Mouse (Mus musculus) kidney, postnatal 0 days (tissue): ENCODE measurements at regions not wholly inside any gene's neighbourhood (a gene's known extent, or its start where the extent isn't known, plus 50 kb on each side); places are given as distances from the start of the nearest gene placed in this dataset.

ENCODE experiments used
- ATAC-seq: fragments of 200-750 bp; cut with Nextera tagmentation; replicated peaks from 2 replicates; pipeline ENCODE4 v1.8.0; 2017; ENCODE audit warnings: low read depth, moderate number of reproducible peaks, moderate TSS enrichment, moderate library complexity; ENCODE audit not compliant: low FRiP score
- DNase-seq: peaks from one replicate; pipeline ENCODE4 v3.0.0-alpha.2; 2016; ENCODE audit warnings: low spot score
- H3K27ac ChIP-seq: fragments of 300-500 bp; sonication (generic); 2 replicates; pipeline ENCODE4 v1.5.1; 2014; ENCODE audit warnings: mild to moderate bottlenecking
- H3K27me3 ChIP-seq: fragments of 300-500 bp; sonication (generic); 2 replicates; pipeline ENCODE4 v1.6.1; 2014; ENCODE audit warnings: low read length, mixed read lengths; ENCODE audit not compliant: insufficient read depth
- H3K36me3 ChIP-seq: fragments of 300-500 bp; sonication (generic); 2 replicates; pipeline ENCODE4 v1.6.1; 2014; ENCODE audit warnings: low read length, mixed read lengths; ENCODE audit not compliant: insufficient read depth
- H3K4me1 ChIP-seq: fragments of 300-500 bp; sonication (generic); replicated peaks from 2 replicates; pipeline ENCODE4 v1.6.1; 2014; ENCODE audit warnings: antibody characterized with exemption, low read length, mixed read lengths; ENCODE audit not compliant: insufficient read depth
- H3K4me2 ChIP-seq: fragments of 300-500 bp; sonication (generic); 2 replicates; pipeline ENCODE4 v1.6.1; 2014; ENCODE audit warnings: mild to moderate bottlenecking, low read length, moderate library complexity, mixed read lengths
- H3K4me3 ChIP-seq: fragments of 300-500 bp; sonication (generic); replicated peaks from 2 replicates; pipeline ENCODE4 v1.5.1; 2014; ENCODE audit warnings: low read depth, low read length
- H3K9ac ChIP-seq: fragments of 300-500 bp; sonication (generic); 2 replicates; pipeline ENCODE4 v1.6.1; 2014; ENCODE audit warnings: low read depth, low read length
- H3K9me3 ChIP-seq: fragments of 300-500 bp; sonication (generic); replicated peaks from 2 replicates; pipeline ENCODE4 v1.6.1; 2016; ENCODE audit warnings: low read length, inconsistent platforms, mixed read lengths
- CTCF ChIP-seq: IDR thresholded peaks from 2 replicates; pipeline ENCODE4 v1.5.1; 2016; ENCODE audit warnings: antibody characterized with exemption, low read depth, mild to moderate bottlenecking, moderate library complexity
- WGBS: fragments of 180-500 bp; shearing (Covaris S2); extraction: QIAGEN DNeasy Blood & Tissue Kit; methylation state at CpG from one replicate; pipeline ENCODE4 v1.1.7; 2014; 5-methylcytosine and 5-hydroxymethylcytosine counted together

DNA sequence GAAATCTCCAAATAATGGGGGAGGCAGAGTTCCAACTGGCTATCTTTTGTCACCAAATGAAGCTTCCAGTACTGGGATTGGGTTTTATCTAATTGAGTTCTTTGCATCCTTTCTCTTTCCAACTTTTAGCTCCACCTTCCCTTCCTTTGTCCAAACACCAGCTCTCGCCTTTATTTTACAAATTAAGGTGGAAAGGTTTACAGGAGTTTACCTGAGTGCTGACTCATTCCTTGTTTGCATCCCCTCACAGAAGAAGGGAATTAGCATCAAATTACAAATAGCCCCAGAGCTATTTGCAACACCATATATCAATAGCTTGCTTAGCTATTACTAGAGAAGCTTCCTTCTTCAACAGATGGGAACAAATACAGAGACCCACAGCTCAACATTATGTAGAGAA, 287.9 kb upstream of the Fbxo33 start:
- no peak for DNase-seq
- no peak overlapping the region for H3K9ac ChIP-seq

DNA sequence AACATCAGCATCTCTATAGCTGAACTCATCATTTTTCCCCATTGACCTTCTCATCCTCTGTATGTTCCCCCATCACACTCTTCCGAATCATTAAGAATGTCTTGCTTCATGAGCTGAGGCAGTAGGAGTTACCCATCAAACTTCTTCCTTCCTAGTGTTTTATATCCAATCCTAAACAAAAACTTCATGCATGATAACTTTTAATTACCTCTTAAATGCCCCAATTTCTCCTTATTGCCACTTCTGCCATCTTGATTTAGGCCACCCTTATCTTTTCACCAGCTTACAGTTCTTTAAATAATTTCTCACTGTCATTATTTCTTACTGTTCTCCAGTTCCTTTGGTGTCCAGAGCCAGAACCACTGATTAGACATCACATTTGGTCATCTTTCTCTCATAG, 277.9 kb upstream of the Fbxo33 start:
- no peak overlapping the region for H3K9ac ChIP-seq
- no peaks in the 10 kb centered on the region for H3K27me3 ChIP-seq
- H3K36me3 ChIP-seq = no peaks in the 10 kb centered on the region
- no peaks in the 10 kb centered on the region for H3K9me3 ChIP-seq
- no peak overlapping the region for H3K4me2 ChIP-seq
- no peak overlapping the region for H3K27ac ChIP-seq
- DNase-seq = peak; percentile 52
- no peaks in the 10 kb centered on the region for H3K4me1 ChIP-seq
- TF ChIP-seq CTCF = no peak
- WGBS = 36% methylated on average over 1 of the region's 1 CpGs
- no peak for ATAC-seq
- no peak overlapping the region for H3K4me3 ChIP-seq

More for the DNA sequence above, 287.9 kb upstream of the Fbxo33 start:
- H3K27ac ChIP-seq = no peak overlapping the region
- H3K27me3 ChIP-seq = no peaks in the 10 kb centered on the region
- TF ChIP-seq CTCF = no peak
- no peak overlapping the region for H3K4me3 ChIP-seq
- H3K4me1 ChIP-seq = no peaks in the 10 kb centered on the region
- WGBS = 54% methylated on average over 1 of the region's 1 CpGs
- H3K4me2 ChIP-seq = no peak overlapping the region
- H3K9me3 ChIP-seq = no peaks in the 10 kb centered on the region
- H3K36me3 ChIP-seq = no peaks in the 10 kb centered on the region
- ATAC-seq = no peak

DNA sequence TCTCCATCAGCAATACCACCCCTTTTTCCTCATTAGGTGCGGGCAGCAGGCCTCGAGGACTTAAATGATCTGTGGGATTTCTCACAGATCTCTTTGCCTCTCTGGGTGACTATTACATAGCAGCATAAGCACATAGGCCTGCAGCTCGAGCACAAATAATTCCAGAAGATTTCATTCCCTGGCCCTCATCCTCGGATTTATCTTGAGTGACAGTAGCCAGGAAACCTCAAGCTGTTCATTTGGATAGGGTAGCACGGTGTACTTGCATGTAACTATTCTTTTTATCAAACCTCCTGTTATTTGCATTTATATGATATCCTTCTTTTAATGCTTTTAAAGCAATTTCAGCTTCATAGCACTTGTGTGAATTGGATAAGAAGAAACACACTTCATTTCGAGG, 268.5 kb upstream of the Fbxo33 start:
- WGBS = 73% methylated on average over 6 of the region's 6 CpGs
- Histone ChIP-seq H3K27me3 (no peaks in the 10 kb centered on the region), H3K27ac (no peak overlapping the region), H3K36me3 (no peaks in the 10 kb centered on the region), H3K4me3 (no peak overlapping the region), H3K4me2 (no peak overlapping the region), H3K9ac (no peak overlapping the region), H3K4me1 (no peaks in the 10 kb centered on the region), H3K9me3 (no peaks in the 10 kb centered on the region)
- no peak for ATAC-seq
- DNase-seq = no peak
- TF ChIP-seq CTCF = no peak

DNA sequence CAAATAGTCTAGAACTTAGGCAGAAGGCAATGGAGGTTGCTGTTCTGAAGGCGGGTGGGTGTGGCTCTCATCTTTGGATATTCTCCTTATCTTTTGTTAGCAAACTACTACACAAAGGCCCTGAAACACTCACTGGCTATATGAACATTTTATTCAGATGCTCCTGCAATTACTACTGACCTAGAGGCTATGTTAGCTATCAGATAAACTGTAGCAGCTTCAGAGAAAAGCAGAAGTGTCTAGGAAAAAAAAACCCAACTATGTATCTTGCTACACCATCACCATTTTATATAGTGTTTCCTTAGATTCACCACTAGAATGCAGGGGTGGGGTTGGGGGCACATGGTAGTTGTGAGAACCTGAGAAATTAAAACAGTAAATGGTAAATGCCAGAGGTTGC, 268.0 kb upstream of the Fbxo33 start:
- H3K27me3 ChIP-seq = no peaks in the 10 kb centered on the region
- H3K4me1 ChIP-seq = no peaks in the 10 kb centered on the region
- WGBS = 100% methylated on average over 1 of the region's 1 CpGs
- no peak for ATAC-seq
- TF ChIP-seq CTCF = no peak
- H3K36me3 ChIP-seq = no peaks in the 10 kb centered on the region
- no peak for DNase-seq
- H3K9me3 ChIP-seq = no peaks in the 10 kb centered on the region
- H3K4me2 ChIP-seq = no peak overlapping the region
- H3K27ac ChIP-seq = no peak overlapping the region
- no peak overlapping the region for H3K4me3 ChIP-seq
- no peak overlapping the region for H3K9ac ChIP-seq

DNA sequence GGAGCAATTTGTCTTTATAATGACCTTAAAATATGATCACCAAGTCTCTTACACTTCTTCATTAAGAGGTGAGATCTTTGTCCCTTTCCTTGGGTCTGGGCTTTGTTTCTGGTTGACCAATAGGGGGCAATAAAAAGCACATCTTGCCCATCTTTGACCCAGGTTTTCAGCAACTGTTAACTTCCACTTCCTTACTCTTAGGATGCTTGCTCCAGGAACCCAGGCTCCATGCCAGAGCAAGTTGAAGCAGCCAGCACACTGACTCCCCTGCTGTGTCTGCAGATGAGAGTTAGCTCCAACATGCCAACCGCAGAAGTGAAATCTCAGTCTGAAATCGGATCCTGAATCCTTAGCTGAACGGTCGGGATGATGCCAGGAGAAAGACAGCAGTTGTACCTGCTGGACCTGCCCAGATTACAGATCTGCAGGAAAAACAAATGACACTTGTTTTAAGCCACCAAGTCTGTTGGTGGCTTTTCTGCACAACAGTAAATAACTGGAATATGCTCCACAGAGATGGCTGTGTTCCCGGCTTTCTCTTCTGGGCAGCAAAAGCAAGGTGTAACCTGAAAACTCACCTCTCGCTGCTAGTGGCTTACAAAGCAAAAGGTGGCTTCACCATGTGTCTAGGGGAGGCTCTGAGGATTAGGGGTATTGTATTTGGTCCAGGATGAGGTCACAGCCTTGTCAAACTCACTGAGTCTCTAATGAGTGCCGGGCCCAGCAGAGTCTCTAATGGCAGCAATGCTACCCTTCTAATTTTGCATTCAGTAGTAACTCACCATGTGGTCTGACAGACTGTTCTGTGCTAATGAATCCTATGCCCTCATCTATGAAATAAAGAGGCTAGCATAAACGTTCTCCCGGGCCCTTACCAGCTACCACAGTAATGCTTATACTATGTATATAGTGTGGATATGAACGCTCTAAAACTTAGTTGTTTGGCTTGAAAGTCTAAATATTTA, 241.8 kb upstream of the Fbxo33 start:
- WGBS = 72% methylated on average over 10 of the region's 10 CpGs
- peak; percentile 2 for DNase-seq

DNA sequence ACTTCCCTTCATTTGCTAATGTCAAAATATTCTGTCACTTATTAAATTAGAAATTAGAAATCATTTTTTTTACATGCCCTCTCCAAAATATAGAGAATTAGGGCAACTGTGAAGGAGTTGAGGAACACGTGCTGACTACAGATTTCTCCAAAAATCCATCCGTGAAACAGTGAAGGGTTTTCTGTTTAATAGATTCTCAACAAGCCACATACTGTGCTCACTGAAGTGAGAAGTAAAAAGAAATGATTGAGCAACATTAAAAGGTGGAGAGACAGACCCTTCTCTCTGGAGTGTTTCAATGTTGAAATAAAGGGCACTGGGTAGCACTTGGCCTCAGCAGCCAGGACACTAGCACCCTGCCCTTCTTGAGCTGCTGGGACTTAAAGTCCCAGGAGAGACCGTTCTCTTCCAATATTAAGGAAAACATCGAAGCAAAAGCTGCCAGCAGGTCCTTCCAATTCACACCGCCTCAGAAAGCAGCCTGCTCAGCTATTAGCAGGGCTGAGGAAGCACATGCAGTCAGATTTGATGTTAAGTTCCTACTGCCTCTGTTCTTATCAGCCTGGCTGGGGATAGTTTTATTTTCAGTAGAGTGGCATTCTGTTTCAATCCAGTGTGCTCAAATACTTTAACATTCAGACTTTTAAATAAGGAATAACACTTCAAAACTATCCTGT, 236.8 kb upstream of the Fbxo33 start:
- H3K27me3 ChIP-seq = no peaks in the 10 kb centered on the region
- no peak overlapping the region for H3K27ac ChIP-seq
- no peaks in the 10 kb centered on the region for H3K36me3 ChIP-seq
- TF ChIP-seq CTCF = no peak
- WGBS = 67% methylated on average over 5 of the region's 5 CpGs
- no peak overlapping the region for H3K9ac ChIP-seq
- ATAC-seq (no peak), DNase-seq (no peak)
- H3K4me3 ChIP-seq = no peak overlapping the region
- H3K9me3 ChIP-seq = no peaks in the 10 kb centered on the region
- H3K4me1 ChIP-seq = no peaks in the 10 kb centered on the region
- H3K4me2 ChIP-seq = no peak overlapping the region

More for the DNA sequence above, 241.8 kb upstream of the Fbxo33 start:
- Histone ChIP-seq H3K9ac (no peak overlapping the region), H3K4me1 (no peaks in the 10 kb centered on the region), H3K27ac (no peak overlapping the region), H3K27me3 (no peaks in the 10 kb centered on the region), H3K36me3 (no peaks in the 10 kb centered on the region), H3K4me3 (no peak overlapping the region), H3K9me3 (no peaks in the 10 kb centered on the region), H3K4me2 (no peak overlapping the region)
- TF ChIP-seq CTCF = peak; percentile 34
- no peak for ATAC-seq
